Mouse (Mus musculus) inflammation-experienced regulatory T-cells, adult 6 months (primary cell): ENCODE measurements around the gene Tssk1. TPM values are rescaled to one million over a fixed set of nuclear protein-coding genes. Genes with fewer than 3 reads are reported as not detected.

ENCODE experiments used
- ATAC-seq: one replicate; pipeline ENCODE4 v1.8.0; 2017
- polyA plus RNA-seq, 3 experiments: library from polyadenylated mRNA; unstranded; fragments of 100-300 nt; shearing (Covaris generic); gene quantifications; one replicate each; pipeline ENCODE4 v1.2.1; 2017

Gene Tssk1
- polyA plus RNA-seq, 3 experiments from 2014 or later = 0.13 TPM; not detected in 2

- ATAC-seq = peak; percentile 100
These were observed 17.1 kb downstream of the Tssk1 start, which contains the start of gene Ess2 for GRCm38 (mm10) chr16:17911052-17911595. Gene Ess2 (minus strand): TSS chr16:17911348.

- ATAC-seq = no peak
These were observed 20.6 kb downstream of the Tssk1 start, which contains the start of gene Gsc2 for GRCm38 (mm10) chr16:17914307-17915249. Gene Gsc2 (minus strand): TSS chr16:17915059.

GRCm38 (mm10) chr16:17920586-17920985 is 26.6 kb downstream of the Tssk1 start:
- no peak for ATAC-seq

- peak; percentile 99 for ATAC-seq
These were observed 27.5 kb downstream of the Tssk1 start for GRCm38 (mm10) chr16:17921325-17922162.

- ATAC-seq = no peak
These were observed 28.1 kb downstream of the Tssk1 start for GRCm38 (mm10) chr16:17922163-17922538.

GRCm38 (mm10) chr16:17927351-17928082 is 33.5 kb downstream of the Tssk1 start:
- peak; percentile 30 for ATAC-seq

GRCm38 (mm10) chr16:17928087-17928580 is 34.1 kb downstream of the Tssk1 start, which contains the start of gene Slc25a1:
Gene Slc25a1 (minus strand): TSS chr16:17928219.
- ATAC-seq = peak; percentile 18

GRCm38 (mm10) chr16:17928627-17929104 is 34.6 kb downstream of the Tssk1 start:
- peak; percentile 90 for ATAC-seq

- ATAC-seq = no peak
These were observed 35.2 kb downstream of the Tssk1 start for GRCm38 (mm10) chr16:17929211-17929610.

DNA sequence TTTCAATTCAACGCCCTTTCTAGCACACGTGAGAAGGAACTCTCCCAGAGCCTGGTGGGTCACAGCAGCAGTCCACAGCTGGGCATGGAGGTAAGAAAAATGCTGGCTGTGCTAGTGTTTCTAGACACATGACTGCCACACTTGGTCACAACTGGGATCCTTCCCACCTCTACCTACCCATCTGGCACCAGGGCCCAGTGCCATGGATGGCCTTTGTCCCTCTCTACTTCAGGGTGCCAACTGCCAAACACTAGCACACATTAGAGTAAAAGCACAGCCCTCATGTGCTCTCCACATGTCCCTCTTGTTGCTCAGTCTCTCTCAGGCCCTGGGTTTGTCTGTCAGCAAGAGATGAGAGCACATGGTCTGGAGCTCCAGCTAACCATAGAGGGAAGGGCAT is 35.6 kb downstream of the Tssk1 start:
- no peak for ATAC-seq

DNA sequence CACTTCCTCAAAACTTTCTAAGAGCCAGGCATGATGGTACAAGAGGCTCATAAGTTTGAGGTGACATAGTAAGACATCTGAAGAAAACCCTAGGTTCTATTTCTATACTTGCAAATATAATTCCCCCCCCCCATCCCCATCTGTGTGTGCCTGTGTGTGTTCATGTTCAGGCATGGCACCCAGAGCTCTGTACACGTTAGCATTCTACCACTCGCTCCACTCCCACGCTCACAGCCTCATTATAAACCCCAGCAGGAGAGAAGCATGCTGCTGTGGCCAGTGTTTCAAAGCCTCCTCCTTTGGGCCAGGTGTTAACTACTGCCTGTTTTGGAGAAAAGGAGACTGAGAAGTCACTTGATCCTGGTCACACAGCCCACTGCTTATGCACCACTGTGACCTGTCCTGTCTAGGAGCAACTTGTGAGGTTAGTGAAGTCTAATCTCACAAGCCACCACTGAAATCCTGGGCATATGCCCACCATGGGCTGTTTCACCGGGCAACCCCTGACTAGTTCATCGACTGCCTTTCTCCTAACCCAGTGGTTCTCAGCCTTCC is 38.0 kb downstream of the Tssk1 start:
- no peak for ATAC-seq

- no peak for ATAC-seq
These were observed 39.8 kb downstream of the Tssk1 start for GRCm38 (mm10) chr16:17933594-17934444.

DNA sequence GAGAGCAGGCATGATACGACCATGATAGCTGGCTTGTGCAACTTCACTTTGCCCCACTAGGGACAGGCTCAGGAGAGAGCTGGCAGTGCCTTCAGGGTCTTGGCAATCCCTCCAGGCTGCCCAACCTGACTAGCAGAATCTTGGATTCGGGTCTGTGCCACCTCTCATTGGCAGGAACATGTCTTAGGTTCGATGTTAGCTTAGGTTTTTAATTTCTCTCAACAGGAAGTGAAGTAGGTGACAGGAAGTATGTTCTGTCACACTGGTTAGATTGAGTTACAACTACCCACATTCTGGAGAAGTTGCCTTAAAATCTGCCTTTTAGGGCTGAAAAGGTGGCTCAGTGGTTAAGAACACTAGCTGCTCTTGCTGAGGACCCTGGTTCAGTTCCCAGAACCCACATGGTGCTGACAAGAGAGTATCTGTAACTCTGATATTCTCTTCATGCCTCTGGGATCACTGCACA is 40.5 kb downstream of the Tssk1 start:
- peak; percentile 38 for ATAC-seq

DNA sequence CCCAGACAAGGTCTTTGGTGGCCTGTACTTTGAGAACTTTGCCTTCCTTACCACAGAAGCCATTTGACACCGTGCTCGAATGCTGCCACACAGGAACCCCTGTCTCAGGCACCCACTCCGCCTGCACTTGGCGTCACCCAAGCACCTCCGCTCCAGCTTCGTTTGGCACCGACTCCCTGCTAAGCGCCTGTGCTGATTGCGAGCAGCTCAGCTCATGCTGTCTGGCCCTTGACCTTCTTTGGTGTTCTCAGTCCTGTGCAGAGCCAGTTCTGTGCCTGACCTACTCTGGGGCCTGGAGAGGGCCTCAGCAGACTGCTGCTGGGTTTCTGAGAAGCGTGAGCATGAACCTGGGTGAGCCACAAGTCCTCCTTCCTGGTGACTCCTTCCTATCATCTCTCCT is 42.8 kb downstream of the Tssk1 start:
- ATAC-seq = no peak

GRCm38 (mm10) chr16:17938187-17938586 is 44.2 kb downstream of the Tssk1 start:
- no peak for ATAC-seq

- peak; percentile 91 for ATAC-seq
These were observed 44.8 kb downstream of the Tssk1 start for GRCm38 (mm10) chr16:17938821-17939220.

DNA sequence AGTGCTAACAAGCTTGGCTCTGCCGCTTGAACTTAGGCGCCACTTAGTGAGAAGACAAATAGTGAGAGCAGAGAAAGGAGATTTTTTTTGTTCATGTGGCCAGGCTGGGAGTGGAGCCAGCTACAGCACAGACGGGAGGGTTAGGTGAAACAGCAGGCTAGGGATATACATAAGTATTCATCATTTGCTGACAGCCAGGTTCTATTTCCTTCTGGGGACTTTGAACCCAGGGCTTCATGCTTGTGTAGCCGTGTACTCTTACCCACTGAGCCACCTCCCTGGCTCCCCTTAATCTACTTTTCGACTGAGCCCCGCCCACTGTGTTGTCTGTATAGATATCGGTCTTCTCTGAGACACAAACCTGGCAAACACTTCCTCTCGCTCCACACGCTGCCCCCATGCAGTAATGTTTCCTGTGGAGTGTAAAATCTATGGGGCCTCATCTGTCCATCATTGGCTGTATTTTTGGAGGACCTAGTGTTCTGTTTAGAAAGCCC is 45.3 kb downstream of the Tssk1 start:
- no peak for ATAC-seq

DNA sequence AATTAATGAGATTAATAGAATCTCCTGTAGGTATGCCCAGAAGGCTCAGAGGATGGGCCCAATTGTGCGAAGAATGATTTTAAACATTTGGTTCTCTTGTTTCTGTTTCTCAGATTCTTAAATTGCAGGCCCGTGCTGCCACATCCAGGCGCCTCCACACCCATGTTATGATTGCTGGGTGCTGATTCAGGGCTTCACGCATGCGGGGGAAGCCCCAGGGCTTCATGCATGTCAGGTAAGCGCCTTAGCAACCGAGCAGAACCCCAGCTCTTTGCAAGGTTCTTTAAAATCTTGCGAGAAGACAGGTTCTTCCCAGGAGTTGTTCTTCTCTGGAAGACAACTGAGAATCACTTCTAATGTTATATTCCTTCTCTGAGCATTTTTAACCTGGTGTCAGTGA is 49.4 kb downstream of the Tssk1 start:
- no peak for ATAC-seq

DNA sequence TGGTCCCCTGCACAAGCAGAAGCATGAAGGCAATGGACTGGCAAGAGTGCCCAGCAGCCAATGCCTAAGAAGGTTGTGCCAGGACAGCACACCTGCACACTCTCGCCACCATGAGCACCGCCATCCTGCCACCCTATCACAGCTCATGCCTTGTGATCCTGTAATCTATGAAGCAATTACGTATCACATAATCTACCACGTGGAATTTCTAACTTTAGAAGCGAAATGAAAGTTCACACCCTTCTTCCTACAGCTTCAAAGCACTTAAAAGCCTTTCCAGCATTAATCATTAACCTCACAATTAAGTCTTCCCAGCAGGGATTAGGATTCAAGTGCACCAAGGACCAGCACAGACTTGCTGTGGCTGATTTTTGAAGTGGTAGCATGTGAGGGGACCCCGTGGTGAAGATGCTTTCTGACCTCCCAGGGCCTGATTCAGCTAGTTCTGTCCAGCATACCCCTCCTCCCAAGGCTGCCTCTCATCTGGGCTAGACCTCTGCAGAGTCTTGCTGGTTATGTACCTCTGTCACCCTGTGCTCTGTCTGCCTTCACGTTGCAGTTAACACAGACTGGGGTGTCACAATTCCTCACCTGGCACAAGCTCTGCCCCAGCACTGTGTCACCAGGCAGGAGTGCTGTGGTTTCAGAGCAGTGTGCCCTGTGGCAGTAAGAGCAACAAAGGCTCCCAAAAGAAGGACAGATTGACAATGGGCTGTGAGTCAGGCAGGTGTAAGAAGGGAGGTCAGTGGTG is 51.2 kb downstream of the Tssk1 start:
- no peak for ATAC-seq
